Mouse (Mus musculus) embryo, embryonic 10 days (tissue): ENCODE results near the gene Eif3j1.
"Not testable (repeated sequence)": the region's sequence is repeated elsewhere in the genome, so short reads cannot be mapped to it uniquely, and the experiment has no call there.

Experiments
- DNase-seq: peaks from one replicate; pipeline ENCODE4 v3.0.0-alpha.2; 2015; ENCODE audit warnings: low spot score

Eif3j1 gene

DNA sequence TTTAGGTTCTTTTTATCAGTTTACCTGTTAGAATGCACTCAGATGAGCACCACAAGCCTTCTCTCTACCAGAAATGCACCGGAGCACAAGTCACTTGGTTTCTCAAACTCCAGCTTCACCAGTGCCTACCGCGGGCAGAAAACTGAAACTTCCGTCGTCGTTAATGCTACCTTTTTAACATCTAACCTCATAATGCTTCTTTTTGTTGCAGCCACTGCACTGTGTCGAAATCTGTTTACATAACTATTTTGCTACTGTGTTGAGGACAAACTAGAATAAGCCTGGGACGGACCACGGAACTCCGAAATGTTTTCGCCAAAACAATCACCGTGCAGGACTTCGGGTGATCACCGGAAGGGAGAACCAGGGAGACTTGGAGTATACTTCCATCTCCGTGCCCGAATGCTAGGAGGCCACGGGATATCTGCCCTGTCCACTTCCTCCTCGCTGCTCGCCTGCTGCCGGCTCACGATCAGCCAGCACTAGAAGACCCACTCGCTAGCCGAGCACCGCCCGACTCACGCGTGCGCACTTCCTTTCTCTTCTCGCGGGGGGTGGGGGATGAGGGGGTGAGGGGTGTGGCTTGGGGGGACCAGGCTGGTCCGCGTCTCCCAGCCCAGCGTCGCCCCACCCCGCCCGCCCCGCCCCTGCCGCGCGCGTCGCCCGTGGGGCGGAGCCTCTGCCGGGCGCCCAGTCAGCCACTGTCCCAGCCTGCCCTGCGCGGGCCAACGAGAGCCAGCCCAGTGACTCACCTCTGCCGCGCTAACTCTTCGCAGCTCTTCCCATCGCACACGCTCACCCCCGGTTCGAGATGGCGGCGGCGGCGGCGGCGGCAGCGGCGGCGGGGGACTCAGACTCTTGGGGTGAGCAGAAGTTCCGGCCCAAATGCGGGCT, at the start of gene Eif3j1:
Gene Eif3j1, plus strand, starts transcription at position 685 of the 894 bp plus-strand sequence.
- peak; percentile 94 for DNase-seq

DNA sequence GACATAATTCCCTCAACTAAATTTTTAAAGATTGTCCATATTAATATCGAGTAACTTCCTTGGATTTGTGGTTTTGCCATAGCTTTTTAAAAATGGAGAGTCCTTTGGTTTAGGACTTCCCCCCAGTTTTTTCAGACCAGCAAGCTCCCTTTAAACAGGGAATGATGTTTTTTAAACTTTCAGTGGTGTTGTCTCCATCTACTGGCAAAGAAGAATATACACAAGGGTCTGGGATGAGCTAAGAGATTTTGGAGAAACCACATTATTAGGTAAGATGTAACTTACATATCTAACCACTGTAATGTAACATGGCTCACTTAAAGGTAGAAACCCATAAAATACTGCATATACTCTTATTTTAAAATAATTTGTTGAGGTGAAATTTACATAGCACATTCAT, 32.6 kb upstream of the Eif3j1 start:
- no peak for DNase-seq

DNA sequence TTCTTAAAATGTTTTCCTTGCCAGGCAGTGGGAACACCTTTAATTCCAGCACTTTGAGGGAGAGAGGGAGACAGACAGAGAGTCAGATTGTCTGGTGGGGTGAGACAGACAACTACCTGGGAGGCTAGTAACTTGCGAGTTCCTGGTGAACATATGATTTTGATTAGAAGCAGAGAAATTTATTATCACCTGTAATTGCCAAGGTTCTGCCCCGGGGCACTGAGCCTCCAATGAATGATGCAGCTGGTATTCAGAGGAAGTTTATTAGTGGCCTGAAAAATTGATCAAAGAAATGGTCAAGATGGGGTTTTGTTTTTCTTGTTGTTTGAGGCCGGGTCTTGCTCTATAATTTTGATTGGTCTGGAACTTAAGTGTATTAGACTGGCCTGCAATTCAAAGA, 19.5 kb upstream of the Eif3j1 start:
- DNase-seq: no peak

DNA sequence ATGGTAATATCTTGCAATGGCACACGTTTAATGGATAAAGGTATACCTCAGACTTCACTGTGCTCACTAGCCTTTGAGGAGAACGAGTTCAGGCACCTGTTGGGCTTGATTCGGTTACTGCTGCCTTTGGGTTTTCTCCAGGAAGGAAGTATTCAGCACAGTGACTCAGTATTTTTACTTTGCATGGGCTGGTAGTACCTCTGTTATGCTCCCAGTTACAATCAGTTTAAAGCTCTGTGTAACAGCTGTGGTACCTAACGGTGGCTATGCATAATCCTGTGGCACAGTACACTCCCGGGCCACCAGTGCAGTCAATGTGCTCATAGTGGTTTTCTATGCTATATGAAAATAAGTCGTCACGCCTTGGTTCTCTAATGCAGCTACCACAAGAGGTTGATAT, 16.9 kb upstream of the Eif3j1 start:
- no peak for DNase-seq

DNA sequence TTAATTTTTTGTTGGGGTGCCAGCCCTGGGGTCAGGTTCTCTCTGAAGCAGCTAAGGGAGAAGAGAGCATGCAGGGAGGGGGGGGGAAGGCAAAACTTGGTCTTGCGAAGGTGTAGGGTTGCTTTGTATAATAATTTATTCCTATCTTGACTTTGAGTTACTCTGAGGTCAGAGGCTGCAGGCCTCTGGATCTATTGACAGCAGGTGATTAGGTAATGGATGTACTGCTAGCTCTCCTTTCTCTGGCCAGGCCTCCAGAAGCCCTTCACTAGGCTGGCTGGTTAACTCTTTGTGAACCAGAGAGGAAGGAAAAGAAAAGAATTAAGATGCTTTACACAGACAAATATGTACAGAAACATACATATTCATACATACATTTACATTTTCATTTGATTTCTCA, 9.6 kb upstream of the Eif3j1 start:
- no peak for DNase-seq

DNA sequence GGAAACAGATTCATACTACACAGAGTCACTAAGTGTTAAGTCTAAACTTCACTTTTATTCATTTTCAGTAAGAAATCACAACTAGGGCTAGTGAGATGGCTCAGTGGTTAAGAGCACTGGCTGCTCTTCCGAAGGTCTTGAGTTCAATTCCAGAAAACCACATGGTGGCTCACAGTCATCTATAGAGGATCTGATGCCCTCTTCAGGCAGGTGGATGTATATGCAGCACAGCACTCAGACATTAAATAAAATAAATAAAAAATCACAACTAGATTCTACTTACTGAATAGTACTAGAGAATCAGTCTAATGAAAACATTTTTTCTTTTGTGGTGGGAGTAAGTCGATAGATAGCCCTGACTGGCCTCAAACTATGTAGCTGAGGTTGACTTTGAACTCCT, 6.1 kb upstream of the Eif3j1 start:
- no peak for DNase-seq

DNA sequence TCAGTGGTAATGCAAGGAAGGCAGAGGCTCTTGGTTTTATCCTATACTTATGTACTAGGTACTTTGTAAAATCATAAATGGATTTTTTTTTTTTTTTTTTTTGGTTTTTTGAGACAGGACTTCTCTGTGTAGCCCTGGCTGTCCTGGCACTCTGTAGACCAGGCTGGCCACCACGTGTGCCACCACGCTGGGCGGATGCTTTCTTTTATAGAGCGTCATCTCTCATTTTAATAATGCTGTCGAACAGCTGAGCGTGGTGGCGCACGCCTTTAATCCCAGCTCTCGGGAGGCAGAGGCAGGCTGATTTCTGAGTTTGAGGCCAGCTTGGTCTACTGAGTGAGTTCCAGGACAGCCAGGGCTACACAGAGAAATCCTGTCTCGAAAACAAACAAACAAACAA, 1.3 kb upstream of the Eif3j1 start:
- DNase-seq: not testable (repeated sequence)

DNA sequence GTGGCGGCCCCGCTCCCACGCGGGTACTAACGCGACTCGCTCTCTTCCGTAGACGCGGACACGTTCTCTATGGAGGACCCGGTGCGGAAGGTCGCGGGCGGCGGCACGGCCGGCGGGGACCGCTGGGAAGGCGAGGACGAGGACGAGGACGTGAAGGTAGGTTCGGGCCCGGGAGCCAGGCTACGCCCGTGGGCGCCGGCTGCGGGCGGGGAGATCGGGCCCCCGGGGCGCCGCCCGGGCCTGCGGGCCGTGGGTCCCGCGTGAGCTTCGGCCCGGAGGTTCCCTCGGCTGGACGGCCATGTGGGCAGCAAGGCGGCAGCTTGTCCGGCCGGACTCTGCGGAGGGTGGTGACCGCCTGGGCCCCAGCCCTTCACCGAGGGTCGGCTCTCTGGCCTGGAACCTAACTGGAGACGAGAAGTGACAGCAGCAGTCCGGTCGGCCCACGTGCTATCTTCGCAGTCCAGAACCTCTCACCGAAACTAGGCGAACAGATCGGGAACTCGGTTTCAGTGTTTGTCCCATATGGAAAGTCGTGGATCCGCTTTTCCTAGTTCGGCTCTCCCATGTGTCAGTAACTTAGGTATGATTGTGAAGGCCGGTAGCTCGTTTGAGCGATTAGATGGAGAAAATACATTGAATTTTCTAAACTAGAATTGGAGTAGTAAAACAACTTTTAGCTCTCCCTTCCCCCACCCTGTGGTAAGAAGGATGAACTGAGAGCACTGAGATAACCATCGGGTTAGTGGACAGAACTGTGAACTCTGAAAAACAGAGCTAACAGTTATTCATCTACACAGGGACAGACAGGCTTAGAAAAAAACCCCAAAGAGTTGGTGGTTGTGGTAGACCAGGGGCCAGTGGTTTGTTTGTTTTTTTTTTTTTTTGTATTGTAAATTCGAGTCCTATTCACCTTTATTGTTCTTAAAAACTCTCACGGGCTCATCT, 682 bp downstream of the Eif3j1 start:
- DNase-seq: peak; percentile 64

DNA sequence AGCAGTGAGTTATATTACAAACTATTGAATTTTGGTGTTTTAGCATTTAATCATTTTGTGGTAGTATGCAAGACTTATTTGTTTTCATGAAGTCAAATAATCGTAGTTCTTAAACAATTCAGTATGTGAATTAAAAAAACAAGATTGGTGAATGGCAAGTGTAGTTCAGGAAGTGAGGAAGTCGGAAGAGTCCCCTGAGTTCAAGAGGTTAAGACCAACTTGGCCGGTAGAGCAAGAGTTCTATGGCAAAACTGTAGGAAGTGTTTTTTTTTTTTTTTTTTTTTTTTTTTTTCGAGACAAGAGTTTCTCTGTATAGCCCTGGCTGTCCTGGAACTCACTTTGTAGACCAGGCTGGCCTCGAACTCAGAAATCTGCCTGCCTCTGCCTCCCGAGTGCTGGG, 3.6 kb downstream of the Eif3j1 start:
- no peak for DNase-seq

DNA sequence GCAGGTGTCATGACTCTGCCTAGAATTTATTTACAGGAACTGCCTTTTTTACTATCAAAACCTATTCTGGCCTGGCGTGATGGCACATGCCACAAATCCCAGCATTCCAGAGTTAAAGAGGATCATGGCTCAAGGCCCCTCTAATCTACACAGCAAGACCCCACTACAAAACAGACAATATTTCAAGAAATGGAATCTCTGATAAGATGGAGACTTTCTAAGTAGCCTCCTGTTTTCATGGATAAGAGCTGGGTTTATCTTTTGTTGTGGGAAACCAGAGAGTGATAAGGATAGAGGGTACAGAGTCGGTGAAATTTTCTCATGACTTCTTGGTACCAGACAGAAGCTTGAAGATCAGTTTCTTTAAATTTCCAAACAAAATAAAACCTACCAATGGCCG, 7.7 kb downstream of the Eif3j1 start:
- DNase-seq: no peak

DNA sequence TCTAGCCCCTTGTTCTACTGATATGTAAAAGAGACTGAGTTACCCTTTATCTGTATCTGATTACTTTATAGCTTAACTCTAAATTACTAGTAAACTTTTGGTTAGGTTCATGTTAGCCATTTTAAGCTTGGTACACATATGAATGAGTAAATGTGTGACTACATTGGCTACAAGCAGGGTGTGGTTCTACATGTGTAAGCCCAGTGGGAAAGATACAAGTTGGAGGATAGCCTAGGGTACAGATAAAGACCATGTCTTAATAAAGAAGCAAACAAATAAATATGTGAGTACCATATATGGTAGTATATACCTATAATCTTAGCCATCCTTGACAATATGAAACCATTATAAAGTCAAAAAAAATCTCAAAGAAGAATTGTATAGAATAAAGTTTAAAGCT, 15.6 kb downstream of the Eif3j1 start:
- no peak for DNase-seq

DNA sequence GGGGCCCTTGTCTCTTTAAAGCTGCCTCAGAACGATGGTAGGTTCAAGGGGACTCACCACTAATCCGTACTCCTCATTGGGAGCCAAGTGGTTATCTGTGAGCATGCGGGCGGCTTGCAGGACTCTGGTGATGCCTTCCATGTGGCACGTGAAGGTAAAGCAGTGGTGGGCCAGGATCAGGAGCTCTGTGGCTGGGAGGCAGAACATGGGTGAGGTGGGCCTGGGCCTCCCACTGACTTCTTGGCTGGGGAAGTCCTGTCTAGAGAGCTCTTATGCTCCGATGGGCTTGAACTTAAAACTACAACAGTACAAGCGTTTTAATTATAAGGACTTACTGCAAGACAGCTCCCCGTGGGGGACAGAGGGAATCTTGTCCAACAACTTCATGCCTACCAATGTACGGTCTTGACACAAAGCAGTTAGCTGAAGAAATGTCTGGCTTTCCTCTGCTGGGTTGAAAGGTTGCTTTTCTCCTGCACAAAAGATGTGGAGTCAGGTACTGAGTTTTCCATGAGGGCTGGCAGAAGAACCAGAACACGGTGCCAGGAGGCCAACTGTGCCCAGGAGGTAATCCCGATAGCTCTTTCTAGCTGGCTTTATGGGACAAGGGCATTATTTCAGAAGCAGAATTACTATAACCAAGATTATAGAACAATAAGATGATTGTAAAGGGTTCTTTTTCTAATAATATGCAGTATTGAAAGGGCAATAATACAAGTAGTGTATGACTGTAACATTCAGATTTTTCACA, 31.2 kb downstream of the Eif3j1 start:
- DNase-seq: no peak

DNA sequence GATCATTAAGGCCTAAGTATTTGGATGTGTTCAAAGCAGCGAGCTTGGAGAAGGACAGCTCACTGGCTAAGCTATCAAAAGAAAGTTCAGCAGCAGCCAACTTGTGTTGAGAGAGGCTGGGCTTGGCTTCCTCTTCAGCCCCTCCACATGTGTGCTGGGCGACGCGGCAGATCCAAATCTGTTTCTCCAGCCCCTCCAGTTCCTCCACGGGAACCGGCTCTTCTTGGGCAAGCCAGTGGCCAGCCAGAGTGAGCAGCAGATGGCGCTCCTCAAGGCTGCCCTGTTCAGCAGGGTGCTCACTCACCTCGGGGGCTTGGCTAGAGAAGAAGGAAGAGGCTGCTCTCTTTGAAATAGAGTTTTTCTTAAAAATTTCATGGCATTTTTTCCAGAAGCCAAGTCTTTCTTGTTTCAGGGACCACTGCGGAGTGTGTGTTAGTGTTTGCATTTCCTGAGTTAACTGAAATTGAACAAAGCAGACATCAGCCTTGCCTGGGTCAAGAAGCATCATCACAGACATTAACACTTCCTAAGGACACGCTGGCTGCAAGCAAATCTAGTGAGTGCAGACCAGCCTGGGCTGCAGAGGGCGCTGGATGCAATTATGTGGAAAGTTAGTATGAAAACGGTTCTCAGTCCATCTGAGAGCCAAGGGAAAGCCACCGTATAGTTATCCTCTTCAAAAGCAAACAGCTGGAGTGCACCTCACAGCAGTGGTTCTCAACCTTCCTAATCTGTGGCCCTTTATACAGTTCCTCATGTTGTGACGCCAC, 37.0 kb downstream of the Eif3j1 start:
- peak; percentile 54 for DNase-seq

DNA sequence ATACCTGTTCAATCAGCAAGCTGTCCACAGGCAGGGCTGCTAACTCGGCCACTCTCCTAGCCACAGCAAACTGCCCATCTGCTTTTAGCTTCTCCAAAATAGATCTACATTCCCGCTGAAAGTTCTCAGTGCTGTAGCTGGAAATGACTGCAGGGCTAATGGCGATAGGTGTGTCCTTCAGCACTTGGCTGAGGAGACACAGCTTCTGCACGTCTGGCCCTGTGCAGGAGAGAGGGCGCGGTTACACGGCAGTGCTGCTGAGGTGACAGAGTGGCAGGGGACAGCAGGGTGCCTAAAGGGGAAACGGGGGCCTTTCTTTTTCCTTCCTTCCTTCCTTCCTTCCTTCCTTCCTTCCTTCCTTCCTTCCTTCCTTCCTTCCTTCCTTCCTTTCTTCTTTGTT, 37.9 kb downstream of the Eif3j1 start:
- no peak for DNase-seq

DNA sequence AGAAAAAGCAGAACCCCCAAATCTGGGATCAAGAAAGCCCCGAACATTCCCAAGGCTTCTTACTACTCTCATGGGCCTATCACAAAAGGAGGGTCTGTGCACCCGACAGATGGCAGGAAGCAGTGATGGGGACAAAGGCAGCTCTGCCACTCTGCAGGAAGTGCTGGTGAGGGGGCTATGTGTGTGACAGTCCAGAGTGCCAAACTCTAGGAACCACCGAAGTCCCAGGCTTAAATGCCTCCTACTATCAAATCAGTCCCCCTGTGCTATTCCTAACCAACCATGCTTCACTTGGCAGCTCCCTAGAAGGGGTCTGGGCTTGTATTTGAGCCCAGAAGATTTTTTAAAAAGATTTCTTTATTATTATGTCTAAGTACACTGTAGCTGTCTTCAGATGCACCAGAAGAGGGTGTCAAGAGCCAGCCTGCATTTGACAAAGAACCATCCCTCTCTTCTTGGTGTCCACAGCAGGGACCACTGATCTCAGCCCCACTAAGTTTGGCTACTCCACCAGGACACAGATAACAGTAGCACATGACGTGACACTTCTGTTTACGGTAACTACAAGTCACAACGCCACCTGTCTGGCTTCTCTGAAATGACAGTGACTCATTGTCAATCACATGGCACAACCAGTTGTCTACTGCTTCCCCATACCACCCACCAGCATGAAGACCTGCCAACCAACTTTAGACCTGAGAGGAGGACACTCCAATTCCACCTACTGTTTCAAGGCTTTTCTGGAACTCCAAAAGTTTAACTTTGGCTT, 41.0 kb downstream of the Eif3j1 start:
- no peak for DNase-seq

DNA sequence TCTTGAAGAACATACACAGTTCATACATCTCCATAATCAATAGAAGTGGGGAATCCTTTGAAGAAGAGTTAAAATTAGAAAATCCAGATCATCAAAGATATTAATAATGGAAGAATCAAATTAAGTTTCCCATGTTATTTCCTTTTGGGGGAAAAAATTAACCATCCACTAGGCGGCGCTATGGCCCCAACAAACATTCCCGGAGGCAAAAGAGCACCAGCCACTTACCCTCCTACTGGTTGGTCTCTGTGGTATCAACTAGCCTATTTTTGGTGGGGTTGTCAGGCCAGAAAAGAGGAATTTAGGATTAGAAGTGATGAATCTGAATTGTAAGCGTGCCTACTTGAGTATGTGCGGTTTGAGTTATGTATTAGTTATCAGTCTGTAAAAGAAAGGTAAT, 41.6 kb downstream of the Eif3j1 start:
- peak; percentile 51 for DNase-seq

DNA sequence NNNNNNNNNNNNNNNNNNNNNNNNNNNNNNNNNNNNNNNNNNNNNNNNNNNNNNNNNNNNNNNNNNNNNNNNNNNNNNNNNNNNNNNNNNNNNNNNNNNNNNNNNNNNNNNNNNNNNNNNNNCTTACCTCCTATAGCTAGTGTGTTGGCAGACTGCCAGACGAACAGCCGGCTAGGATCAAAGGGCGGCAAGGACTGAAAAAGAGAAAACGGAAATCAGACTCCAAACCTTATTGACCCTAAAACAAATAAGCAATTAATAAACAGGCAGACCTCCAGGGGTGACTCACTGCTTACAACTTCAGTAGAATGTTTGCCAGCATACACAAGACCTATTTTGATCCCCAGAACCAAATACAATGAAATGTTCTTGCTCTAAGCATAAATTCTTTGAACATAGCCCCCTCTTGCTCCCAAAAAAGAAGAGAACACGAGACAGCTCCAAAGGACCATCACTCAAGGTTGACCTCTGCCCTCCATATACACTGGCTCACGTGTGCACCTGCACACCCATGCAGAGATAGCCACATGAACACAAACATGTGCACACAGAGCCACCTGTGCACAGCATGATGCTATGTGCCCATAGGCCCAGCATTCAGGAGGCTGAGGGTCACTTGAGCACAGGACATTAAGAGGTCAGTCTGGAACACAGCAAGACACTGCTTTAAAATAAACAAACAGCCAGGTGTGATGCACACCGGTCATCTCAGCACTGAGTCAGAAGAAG, 53.5 kb downstream of the Eif3j1 start:
- DNase-seq: no peak

DNA sequence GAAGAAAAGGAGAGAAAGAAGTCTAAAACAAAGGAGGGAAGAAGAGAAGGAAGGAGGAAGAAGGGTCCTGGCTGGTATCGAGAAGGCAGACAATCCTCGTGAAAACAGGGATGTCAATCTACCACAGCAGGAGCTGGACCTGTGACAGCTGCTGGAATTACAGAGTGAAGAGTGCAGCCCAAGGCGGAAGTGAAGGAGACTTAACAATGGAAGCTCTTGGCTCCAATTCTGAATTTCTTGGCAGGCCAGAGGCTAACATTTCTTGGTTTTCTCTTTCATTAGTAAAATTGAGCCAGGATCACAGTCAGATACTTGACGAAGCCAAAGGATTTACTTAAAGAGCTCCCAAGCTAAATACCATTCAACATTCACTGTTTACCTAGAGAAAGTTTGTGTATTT, 58.1 kb downstream of the Eif3j1 start:
- no peak for DNase-seq

DNA sequence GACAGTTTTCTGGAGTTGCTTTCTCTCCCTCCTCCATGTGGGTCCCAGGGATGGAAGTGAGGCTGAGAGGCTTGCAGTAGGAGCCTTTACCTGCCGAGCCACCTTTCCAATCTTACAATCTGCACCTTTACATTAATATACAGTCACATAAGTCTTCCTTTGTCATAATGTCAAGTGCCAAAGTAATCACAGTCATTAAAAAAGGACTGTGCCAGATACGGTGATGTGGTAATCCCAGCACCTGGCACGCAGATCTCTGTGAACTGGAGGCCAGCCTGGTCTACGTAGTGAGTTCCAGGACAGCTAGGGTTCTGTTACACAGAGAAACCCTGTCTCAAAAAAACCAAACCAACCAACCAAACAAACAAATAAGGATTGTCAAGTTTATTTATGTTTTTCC, 65.5 kb downstream of the Eif3j1 start:
- DNase-seq: no peak

DNA sequence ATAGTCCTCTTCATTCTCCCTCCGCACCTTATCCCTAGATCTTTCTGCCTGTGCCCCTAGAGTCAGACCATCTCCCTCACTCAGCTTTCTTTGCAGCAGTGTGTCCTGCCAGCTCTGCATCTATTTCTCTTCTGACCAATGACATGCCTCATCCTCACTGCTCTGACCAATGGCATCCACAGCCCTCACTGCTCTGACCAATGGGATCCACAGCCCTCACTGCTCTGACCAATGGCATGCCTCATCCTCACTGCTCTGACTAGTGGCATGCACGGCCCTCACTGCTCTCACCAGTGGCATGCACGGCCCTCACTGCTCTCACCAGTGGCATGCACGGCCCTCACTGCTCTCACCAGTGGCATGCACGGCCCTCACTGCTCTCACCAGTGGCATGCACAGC, 69.3 kb downstream of the Eif3j1 start:
- not testable (repeated sequence) for DNase-seq
